Mouse (Mus musculus) gonadal fat pad, adult 2 months (tissue): ENCODE measurements around the gene Irf6. TPM values are rescaled to one million over a fixed set of nuclear protein-coding genes. Genes with fewer than 3 reads are reported as not detected.
A peak's percentile ranks its signal among the peaks of the same experiment; 100 is the strongest.

ENCODE experiments used
- DNase-seq: peaks from one replicate; pipeline ENCODE4 v3.0.0-alpha.2; 2012; ENCODE audit warnings: low read depth
- polyA plus RNA-seq: library from polyadenylated mRNA; depleted of rRNA; stranded (reverse); fragments of >200 nt; gene quantifications from 2 replicates; pipeline ENCODE4 v1.2.3, GENCODE M21; 2012; rRNA removed

Gene Irf6
- 26.0 and 31.6 TPM in 2 replicates for polyA plus RNA-seq

GRCm38 (mm10) chr1:193152872-193153271 lies at the start of gene Irf6:
Gene Irf6, plus strand, starts transcription at chr1:193153111.
- DNase-seq, result peak; percentile 67

GRCm38 (mm10) chr1:193112093-193112492 lies 40.8 kb upstream of the Irf6 start:
- DNase-seq, result no peak

GRCm38 (mm10) chr1:193122793-193123192 lies 30.1 kb upstream of the Irf6 start:
- no peak for DNase-seq

DNA sequence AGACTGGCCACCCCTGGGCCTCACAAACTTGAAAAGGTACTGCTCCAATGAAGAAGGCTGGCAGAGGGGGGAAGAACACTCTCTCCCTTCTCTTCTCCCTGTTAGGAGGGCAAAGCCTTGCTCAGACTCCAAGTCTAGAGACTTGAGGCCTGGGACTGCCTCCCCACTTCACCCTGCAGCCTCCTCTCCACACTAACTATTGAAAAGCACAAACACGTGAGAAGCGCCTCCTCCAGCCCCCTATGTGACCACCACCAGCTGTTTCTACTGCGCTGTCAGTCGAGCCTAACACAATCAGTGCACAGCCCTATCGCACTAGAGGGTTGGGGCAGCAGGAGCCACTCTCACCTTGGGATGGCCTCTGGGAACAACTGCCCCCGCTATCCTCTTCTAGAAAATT lies 29.6 kb upstream of the Irf6 start:
- DNase-seq, result no peak

DNA sequence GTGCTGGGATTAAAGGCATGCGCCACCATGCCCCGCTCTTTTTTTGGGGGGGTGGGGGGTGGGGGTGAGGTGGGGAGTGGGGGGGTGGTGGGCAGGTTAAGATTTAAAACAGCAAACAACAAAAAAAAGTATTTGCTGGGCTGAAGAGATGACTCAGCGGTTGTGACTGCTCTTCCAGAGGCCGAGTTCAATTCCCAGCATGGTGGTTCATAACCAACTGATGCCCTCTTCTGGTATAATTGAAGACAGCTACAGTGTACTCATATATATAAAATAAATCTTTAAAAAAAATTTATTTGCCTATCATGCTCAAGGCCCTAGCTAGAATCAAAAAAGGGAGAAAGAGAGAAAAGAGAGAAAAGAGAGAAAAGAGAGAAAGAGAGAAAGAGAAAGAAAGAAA lies 27.1 kb upstream of the Irf6 start:
- no peak for DNase-seq

DNA sequence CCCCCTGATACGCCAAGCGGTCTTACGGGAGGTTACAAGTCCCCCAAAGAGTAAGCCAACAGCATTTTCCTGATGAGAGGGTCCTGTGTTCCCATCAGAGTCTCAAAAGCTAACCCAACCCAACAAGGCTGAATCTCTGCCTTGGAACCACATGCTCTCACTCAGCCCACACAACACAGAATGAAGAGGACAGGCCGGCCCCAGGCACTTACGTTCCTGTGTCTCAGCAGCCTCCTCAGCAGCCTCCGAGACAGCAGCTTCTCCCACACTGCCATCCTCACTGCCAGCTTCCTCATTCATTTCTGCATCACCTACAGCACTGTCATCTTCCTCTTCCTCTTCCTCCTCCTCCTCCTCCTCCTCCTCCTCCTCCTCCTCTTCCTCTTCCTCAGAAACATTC lies 24.9 kb upstream of the Irf6 start:
- no peak for DNase-seq

DNA sequence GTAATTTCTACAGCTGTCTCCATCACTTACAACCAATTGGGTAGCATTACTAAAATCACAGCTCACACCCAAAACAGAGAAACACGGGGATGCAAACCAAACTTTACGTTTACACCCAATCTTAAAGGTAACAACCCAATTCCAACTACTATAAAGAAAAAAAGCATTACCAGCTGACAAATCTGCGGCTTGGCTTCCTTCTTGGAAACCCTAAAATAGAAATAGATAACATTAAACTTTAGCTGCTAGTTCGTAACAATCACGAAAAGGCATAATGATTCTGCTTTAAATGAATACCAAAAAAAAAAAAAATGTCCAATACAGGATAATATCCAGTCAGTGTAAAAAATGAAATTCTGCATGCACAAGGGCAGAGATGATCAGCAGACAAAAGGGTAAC lies 23.6 kb upstream of the Irf6 start:
- no peak for DNase-seq

GRCm38 (mm10) chr1:193129786-193130455 lies 23.0 kb upstream of the Irf6 start, which contains the start of gene Diexf:
Gene Diexf, minus strand, starts transcription at chr1:193130272.
- DNase-seq, result no peak

DNA sequence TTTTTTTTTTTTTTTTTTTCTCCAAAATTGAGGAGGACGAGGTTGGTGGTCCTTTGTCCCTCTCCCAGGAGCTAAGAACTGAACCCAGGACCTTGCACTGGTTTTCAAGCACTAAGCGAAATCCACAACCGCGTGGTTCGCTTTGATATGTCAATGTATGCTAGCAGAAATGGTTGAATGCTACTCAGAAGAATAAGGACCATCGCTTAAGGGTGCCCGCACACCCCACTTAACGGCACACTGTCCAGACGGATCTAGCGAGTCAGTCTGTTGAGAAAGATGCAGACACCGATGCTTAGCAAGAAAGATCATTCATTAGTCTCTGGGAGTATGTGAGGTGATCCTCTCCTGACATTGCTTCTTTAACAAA lies 22.5 kb upstream of the Irf6 start:
- no peak for DNase-seq

GRCm38 (mm10) chr1:193130839-193131238 lies 22.1 kb upstream of the Irf6 start:
- no peak for DNase-seq

GRCm38 (mm10) chr1:193131311-193131948 lies 21.5 kb upstream of the Irf6 start:
- DNase-seq, result no peak

- DNase-seq, result no peak
Observed at GRCm38 (mm10) chr1:193132385-193132784, 20.5 kb upstream of the Irf6 start.

GRCm38 (mm10) chr1:193133726-193134125 lies 19.2 kb upstream of the Irf6 start:
- DNase-seq, result no peak

DNA sequence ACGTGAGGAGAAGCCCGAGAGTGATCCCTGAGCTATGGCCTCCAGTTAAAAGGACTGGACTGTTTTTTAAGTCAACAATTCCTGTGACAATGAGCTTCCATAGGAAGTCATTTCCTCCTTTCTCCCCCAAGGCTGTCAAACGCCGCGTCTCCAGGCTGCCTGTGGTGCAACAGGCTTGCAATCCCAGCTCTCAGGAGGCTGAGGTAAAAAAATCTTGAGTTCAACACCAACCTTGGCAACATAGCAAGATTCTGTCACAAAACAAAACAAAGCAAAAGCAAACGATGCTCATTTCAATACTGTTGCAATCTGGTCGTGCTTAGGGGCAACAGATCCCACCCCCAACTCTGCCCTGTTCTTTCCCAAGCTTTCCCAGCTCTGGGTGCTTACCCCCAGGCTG lies 14.8 kb upstream of the Irf6 start:
- DNase-seq, result no peak

- DNase-seq, result no peak
Observed at GRCm38 (mm10) chr1:193138669-193139068, 14.2 kb upstream of the Irf6 start.

DNA sequence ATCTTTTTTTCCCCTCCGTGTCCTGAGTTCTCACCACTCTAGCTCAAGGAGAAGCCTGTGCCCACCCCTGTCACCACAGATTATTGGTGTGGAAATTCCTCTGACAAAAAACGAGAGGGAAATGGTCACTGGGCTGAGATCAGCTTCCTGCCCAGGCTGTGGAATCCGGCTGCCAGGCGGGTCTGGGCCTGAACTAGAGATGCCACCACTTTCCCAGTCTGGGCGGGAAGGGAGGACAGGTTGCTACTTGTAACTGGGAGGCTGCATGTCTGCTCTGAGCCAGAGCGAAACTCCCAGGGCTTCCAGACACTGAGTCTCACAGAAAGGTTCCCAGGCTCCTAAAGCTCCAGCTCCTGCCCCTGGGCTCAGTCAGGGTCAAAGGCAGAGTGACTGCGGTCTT lies 11.8 kb upstream of the Irf6 start:
- no peak for DNase-seq

DNA sequence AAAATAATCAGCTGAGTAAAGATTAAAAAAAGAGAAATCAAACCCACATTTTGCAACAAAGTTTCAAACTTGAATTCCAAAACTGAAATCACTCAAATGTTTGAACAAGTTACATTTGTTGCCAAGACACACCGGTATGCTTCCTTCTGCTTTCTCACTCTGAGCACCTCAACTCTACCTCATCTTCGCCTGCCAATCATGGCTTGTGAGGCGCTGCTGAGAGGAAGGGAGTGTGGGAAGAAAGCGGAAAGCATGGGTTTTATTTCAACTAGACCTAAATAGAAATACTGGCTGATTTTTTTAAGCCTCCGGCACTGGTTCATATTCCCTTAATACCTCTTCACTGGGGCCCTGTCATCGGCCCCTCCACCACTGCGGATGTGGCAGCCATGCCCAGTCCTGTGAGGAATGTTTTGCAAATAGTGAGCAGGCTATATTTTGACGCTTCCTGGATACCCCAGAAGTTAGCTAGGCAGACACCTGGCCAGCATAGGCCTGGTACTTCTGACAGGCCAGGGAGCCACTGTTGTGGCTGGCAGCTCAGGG lies 10.3 kb upstream of the Irf6 start:
- no peak for DNase-seq

GRCm38 (mm10) chr1:193144516-193144915 lies 8.4 kb upstream of the Irf6 start:
- no peak for DNase-seq

DNA sequence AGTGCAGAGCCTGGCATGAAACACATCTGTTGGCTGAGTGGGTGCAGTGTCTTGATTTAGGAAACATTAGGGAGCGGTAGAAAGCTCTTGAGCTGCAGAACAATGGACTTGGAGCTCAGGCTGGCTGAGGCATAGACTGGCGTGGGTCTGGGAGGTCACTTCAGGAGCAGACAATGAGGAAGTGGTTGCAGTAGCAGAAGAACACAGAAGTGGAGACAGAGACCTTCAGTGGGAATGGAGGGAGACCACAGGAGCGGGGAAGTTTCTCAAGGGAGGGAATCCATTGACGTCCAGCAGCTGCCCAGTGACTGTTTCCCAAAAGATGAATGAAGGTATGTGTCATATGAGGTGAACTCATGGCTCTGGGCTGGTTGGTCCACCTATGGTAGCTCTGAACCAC lies 7.8 kb upstream of the Irf6 start:
- no peak for DNase-seq

DNA sequence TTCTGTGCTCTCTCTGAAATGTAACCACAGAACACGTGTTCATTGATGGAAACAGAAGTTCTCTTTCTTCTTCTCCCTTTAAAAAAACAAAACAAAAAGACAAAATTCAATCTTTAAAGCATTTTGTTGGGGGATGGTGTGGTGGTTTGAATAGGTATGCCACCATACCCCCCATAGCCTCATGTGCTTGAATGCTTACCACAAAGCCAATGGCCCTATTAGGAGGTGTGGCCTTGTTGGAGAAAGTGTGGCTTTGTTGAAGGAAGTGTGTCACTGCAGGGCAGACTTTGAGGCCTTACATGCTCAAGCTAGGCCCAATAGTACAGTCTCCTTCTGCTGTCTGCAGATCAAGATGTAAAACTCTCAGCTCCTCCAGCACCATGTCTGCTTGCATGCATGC lies 6.5 kb upstream of the Irf6 start:
- no peak for DNase-seq

GRCm38 (mm10) chr1:193149231-193149630 lies 3.7 kb upstream of the Irf6 start:
- DNase-seq, result no peak

- no peak for DNase-seq
Observed at GRCm38 (mm10) chr1:193151134-193151533, 1.8 kb upstream of the Irf6 start.

- no peak for DNase-seq
Observed at GRCm38 (mm10) chr1:193153561-193153960, 650 bp downstream of the Irf6 start.
